In genomic region chr10:115505155-115505554, GRCm38 (mm10) we compare ENCODE assay signal across 25 mouse cellular contexts.
DNase-seq lines count a peak whose midpoint lies in the region; ATAC-seq and TF ChIP-seq lines count a peak whose summit lies in the region.
"Had no signal": no experiment of that assay in that cellular context is flagged by ENCODE, and none has a peak within 500 bp of the region (broad histone marks: within the 10 kb centered on the region; RNA-seq: fewer than 3 reads in every experiment).

No protein-coding gene starts in this region.

- peak; percentile 2 for DNase-seq in heart, adult 11 months
- no peak for DNase-seq in heart, adult 8-10 months (ENCODE audit: low spot score)
- DNase-seq in kidney, postnatal 10 days: no peak
- no peak for DNase-seq in urinary bladder, postnatal 14 days (ENCODE audit: low spot score)
- no peak for DNase-seq in right cerebral cortex, postnatal 14 days
- DNase-seq: adrenal gland, postnatal 14 days; cerebellum, adult 11-12 months; cerebellum, adult 9-10 months; cerebellum, postnatal 36 days; embryo, embryonic 11 days; gastrocnemius, adult 2 months; gastrocnemius, postnatal 25 days; heart, postnatal 10 days; heart, postnatal 4 days had no signal

- no peak overlapping the region for H3K27ac ChIP-seq in intestine, postnatal 0 days (ENCODE audit: low read depth, low read length)
- H3K27ac ChIP-seq: embryonic facial prominence, embryonic 15.5 days; forebrain, embryonic 10.5 days; gastrocnemius, adult 2 months; heart, embryonic 10.5 days; hindbrain, embryonic 13.5 days; hindbrain, postnatal 0 days had no signal

- WGBS in intestine, postnatal 0 days: 41% methylated on average over 10 of the region's 10 CpGs

- H3K4me2 ChIP-seq in intestine, postnatal 0 days (replicated peaks; ENCODE audit: low read depth): peak overlapping the region; percentile 60
- H3K4me2 ChIP-seq: embryonic facial prominence, embryonic 15.5 days; hindbrain, embryonic 13.5 days had no signal

- H3K4me3 ChIP-seq in intestine, postnatal 0 days (ENCODE audit: low read depth, low read length): peak overlapping the region; percentile 20
- H3K4me3 ChIP-seq: embryonic facial prominence, embryonic 15.5 days; erythroblast, embryonic 14.5 days; forebrain, embryonic 10.5 days; gastrocnemius, adult 2 months; heart, embryonic 10.5 days; hindbrain, embryonic 13.5 days had no signal

- no peaks in the 10 kb centered on the region for H3K36me3 ChIP-seq in intestine, postnatal 0 days (ENCODE audit: control insufficient read depth, insufficient read depth)
- H3K36me3 ChIP-seq: embryonic facial prominence, embryonic 15.5 days; forebrain, embryonic 10.5 days; heart, embryonic 10.5 days; hindbrain, embryonic 13.5 days had no signal

- no peaks in the 10 kb centered on the region for H3K27me3 ChIP-seq in intestine, postnatal 0 days (replicated peaks; ENCODE audit: control insufficient read depth, insufficient read depth, low read length)
- H3K27me3 ChIP-seq: embryonic facial prominence, embryonic 15.5 days; hindbrain, embryonic 13.5 days had no signal

- H3K9me3 ChIP-seq in intestine, postnatal 0 days (ENCODE audit: control insufficient read depth): no peaks in the 10 kb centered on the region
- H3K9me3 ChIP-seq: embryonic facial prominence, embryonic 15.5 days; forebrain, embryonic 10.5 days; heart, embryonic 10.5 days; hindbrain, embryonic 13.5 days had no signal

- no peak overlapping the region for H3K9ac ChIP-seq in intestine, postnatal 0 days (ENCODE audit: low read depth, low read length)
- H3K9ac ChIP-seq: embryonic facial prominence, embryonic 15.5 days; hindbrain, embryonic 13.5 days had no signal

- ATAC-seq in hematopoietic stem cell, adult 5-6 weeks (replicated peaks in 1 of 2; ENCODE audit: insufficient read depth in 1 of 2, low FRiP score in 2 of 2, low TSS enrichment in 1 of 2, low read depth in 1 of 2, poor library complexity in 2 of 2, severe bottlenecking in 2 of 2): peak; percentile 42 to 48; a peak in 2 of 4 replicates
- 0 out of 2 replicates have a peak, but pooled peaks have one; percentile 14 for ATAC-seq in intestine, postnatal 0 days
- ATAC-seq: activated CD4-positive, CD25-positive, alpha-beta regulatory T cell, adult 4 months; forebrain, embryonic 14.5 days; hindbrain, postnatal 0 days; Patski had no signal

- no peak for TF ChIP-seq CTCF in intestine, postnatal 0 days (IDR thresholded peaks at IDR 0.05; ENCODE audit: low read depth)

- 0 out of 2 replicates have a peak, but pooled peaks cover 3% of the 10 kb centered on the region for H3K4me1 ChIP-seq in intestine, postnatal 0 days (replicated peaks; ENCODE audit: control insufficient read depth, insufficient read depth, low read length)
- H3K4me1 ChIP-seq: embryonic facial prominence, embryonic 15.5 days; forebrain, embryonic 10.5 days; heart, embryonic 10.5 days; hindbrain, embryonic 13.5 days had no signal
